Mouse (Mus musculus) E14TG2a.4 (cell line): ENCODE measurements around the gene Gm6760.

Experiments used
- CTCF ChIP-seq: conservative IDR thresholded peaks from 2 replicates; pipeline ENCODE4 v1.5.1; 2014; ENCODE audit warnings: low read length
- POU5F1 ChIP-seq: IDR thresholded peaks from 2 replicates; pipeline ENCODE4 v1.6.1; 2014; ENCODE audit warnings: low read length, borderline replicate concordance

GRCm38 (mm10) chrX:64173248-64173647 lies 21.2 kb upstream of the Gm6760 start, which contains the start of gene 3830417A13Rik:
- TF ChIP-seq CTCF = no peak
- no peak for TF ChIP-seq POU5F1
